Mouse (Mus musculus) naive thymus-derived CD4-positive, alpha-beta T cell, adult 5 months (primary cell): ENCODE results near the gene Fndc4. TPM values are rescaled to one million over a fixed set of nuclear protein-coding genes. Genes with fewer than 3 reads are reported as not detected.

Experiments
- polyA plus RNA-seq: library from polyadenylated mRNA; unstranded; fragments of 100-300 nt; shearing (Covaris generic); gene quantifications from one replicate; pipeline ENCODE4 v1.2.1, GENCODE M21; 2017

Fndc4 gene
- 0.90 TPM for polyA plus RNA-seq

DNA sequence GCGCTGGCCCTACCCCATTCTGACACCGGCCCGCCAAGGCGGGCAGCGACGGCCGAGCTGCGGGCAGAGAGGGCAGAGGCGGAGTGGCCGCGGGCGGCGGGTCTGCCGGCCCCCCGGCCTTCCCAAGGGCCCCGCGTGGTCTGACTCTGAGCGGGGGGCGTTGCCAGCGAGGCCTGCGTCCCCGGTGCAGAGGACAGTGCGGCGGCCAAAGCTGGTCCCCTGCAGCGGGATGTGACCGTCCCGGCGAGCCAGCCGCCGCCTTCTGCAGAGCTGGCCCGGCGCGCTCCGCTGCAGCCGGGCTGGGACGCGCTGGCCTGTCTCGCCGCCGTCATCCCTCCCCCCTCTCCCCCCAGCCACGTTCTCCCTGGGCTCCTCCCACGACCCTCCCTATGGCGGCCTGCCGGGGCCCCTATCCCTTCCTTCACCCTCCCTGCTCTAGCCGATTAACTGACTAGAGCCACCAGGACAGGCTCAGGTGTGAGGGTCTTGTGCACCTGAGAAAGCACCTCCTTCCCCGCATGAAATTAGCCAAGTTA lies at the start of gene Fndc4:
TSS of gene Fndc4 (minus strand) at position 475 of the 536 bp plus-strand sequence.

DNA sequence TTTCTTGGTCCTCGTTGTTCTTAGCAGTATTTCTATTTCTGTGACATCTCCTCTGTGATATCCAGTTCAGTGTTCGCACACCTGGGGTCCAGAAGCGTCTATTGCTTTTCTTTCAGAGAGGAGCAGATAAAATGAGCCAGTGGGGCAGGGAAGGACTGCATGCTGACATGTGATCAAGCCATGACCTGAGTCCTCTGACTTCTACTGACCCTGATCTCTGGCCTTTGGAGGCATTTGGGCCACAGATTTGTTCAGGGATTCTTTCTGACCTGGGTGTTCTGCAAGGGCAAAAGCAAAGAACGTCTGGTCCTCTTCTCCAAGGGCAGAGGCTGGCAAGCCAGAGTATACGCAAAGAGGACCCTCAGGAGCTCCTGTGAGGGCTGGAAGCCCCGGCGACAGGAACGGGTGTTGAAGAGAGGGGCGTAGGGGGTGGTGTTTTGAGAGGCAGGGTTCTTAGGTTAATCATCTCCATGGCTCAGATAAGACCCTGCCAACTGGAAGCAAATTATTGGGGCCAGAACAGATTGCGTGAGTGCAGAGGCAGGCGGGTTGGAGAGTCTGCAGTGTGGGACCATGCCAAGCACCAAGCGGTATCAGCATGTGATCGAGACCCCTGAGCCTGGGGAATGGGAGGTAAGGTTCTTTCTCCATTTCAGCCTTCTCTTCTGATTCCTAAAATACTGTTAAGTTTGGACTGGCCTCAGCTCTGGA lies 1.3 kb upstream of the Fndc4 start, which contains the start of gene Gckr:
TSS of gene Gckr (plus strand) at position 397 of the 711 bp plus-strand sequence.

DNA sequence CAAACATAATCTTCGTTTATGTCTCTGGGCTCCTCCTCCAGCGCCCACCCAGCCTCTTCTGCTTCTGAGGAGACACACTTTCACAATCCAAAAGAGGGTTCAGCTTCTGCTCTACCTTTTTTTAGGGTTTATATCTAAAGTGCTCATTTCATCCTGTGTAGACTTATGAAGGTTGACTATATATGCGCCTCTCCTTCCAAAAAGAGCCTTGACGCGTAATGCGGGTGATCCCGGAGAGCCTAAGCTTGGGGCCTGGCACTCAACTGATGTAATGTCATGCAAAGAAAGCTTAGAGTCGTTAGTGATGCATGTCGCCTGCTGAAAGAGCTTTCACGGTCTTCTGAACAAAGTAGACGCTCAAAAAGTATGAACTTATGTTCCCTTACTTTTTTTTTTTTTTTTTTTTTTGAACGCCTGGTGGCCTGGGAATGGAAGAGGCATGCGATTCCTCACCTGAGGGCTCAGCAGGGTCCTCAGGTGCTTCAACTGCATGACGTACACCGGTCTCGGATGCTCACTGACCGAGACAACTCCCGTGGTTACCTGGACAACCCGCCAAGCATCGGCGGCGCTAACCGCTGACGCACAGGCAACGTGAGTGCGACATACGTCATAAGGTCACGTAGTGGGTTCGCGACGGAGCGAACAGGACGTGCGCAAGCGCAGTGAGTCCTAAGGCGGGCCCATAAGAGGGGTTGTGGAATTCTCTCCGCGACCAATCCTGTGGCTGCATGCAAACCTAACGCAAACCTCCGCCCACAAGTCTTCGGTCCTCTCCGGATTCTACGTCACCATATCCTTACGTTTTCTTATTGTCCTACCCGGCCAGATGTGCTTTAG lies 5.1 kb downstream of the Fndc4 start, which contains the start of gene Ift172:
TSS of gene Ift172 (minus strand) at position 596 of the 840 bp plus-strand sequence.

DNA sequence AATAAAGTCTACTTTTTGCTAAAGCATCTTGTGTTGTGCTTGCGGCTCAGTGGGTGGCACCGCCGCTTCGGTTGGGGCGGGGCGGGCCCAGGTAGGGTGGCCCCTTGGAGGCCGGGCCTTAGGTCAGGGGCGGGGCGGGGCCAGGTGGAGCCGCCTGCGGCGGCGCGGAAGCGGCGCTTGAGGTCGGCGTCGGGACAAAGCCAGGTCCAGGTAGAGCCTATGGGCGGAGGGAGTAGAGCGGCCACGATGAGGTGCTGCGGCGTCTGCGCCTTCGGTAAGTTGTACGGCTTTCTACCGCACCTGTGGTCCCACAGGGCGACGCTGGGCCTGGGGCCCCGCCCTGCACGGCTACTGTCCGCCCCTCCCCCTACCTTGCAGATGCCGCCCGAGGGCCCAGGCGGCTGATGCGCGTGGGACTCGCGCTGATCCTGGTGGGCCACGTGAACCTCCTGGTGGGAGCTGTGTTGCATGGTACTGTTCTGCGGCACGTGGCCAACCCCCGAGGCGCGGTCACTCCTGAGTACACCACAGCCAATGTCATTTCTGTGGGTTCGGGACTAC lies 44.3 kb downstream of the Fndc4 start, which contains the start of gene Krtcap3:
TSS of gene Krtcap3 (plus strand) at position 151 of the 561 bp plus-strand sequence.

Other genes starting within 250 kb of the Fndc4 start
- 64.4 TPM for gene Atraid, start 247.8 kb downstream of the Fndc4 start, polyA plus RNA-seq
- 8.8 TPM for gene Slc5a6, start 247.2 kb downstream of the Fndc4 start, polyA plus RNA-seq
- 24.5 TPM for gene Cad, start 241.3 kb downstream of the Fndc4 start, polyA plus RNA-seq
- not detected for gene Dnajc5g, start 189.8 kb downstream of the Fndc4 start, polyA plus RNA-seq
- gene Slc30a3, start 187.8 kb downstream of the Fndc4 start, polyA plus RNA-seq, result not detected
- gene Trim54, start 179.4 kb downstream of the Fndc4 start, polyA plus RNA-seq, result not detected
- not detected for gene Ucn, start 157.3 kb downstream of the Fndc4 start, polyA plus RNA-seq
- 15.3 TPM for gene Mpv17, start 141.8 kb downstream of the Fndc4 start, polyA plus RNA-seq
- gene Gm29609, start 116.2 kb downstream of the Fndc4 start, polyA plus RNA-seq, result 2.5 TPM
- 94.7 TPM for gene Gtf3c2, start 115.9 kb downstream of the Fndc4 start, polyA plus RNA-seq
- 88.9 TPM for gene Snx17, start 102.9 kb downstream of the Fndc4 start, polyA plus RNA-seq
- gene Eif2b4, start 102.7 kb downstream of the Fndc4 start, polyA plus RNA-seq, result 51.6 TPM
- 23.9 TPM for gene Zfp513, start 93.8 kb downstream of the Fndc4 start, polyA plus RNA-seq
- gene Ppm1g, start 75.4 kb downstream of the Fndc4 start, polyA plus RNA-seq, result 169 TPM
- 259 TPM for gene Nrbp1, start 55.2 kb downstream of the Fndc4 start, polyA plus RNA-seq
- 0.67 TPM for gene Gm9970, start 54.8 kb downstream of the Fndc4 start, polyA plus RNA-seq
- gene Krtcap3, start 44.4 kb downstream of the Fndc4 start, polyA plus RNA-seq, result 55.3 TPM
- gene Ift172, start 5.0 kb downstream of the Fndc4 start, polyA plus RNA-seq, result 10.5 TPM
- 0.51 TPM for gene Gckr, start 1.4 kb upstream of the Fndc4 start, polyA plus RNA-seq
- 42.7 TPM for gene Zfp512, start 156.4 kb upstream of the Fndc4 start, polyA plus RNA-seq
- not detected for gene 4930548H24Rik, start 189.7 kb upstream of the Fndc4 start, polyA plus RNA-seq
- 43.6 TPM for gene Gpn1, start 198.7 kb upstream of the Fndc4 start, polyA plus RNA-seq
- 73.2 TPM for gene Slc4a1ap, start 230.9 kb upstream of the Fndc4 start, polyA plus RNA-seq
- gene Supt7l, start 231.7 kb upstream of the Fndc4 start, polyA plus RNA-seq, result 23.2 TPM